Mouse (Mus musculus) WW6 (cell line): ENCODE data around the gene Kcnj10.

Source experiments
- DNase-seq: peaks from one replicate; pipeline ENCODE4 v3.0.0-alpha.2; 2013; ENCODE audit warnings: low read depth, low spot score

Kcnj10 gene

DNA sequence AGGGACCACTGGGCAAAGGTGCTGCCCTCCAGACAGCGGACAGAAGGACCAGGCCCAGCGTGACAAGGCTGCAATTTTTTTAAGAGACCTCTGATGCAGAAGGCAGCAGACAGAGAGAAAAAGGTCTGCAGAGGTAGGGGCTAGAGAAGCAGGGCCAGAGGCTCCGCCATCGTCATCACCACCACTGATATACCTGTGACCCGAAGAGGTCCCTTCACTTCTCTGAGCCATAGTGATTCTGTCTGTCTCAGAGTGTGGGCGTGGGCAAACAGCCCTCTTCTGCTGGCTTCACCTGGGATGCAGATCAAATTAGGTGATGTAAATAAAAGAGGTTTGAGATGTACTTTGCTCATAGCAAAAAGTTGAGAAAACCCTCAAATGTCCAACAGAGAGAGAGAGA, 11.4 kb upstream of the Kcnj10 start:
- DNase-seq, result no peak

DNA sequence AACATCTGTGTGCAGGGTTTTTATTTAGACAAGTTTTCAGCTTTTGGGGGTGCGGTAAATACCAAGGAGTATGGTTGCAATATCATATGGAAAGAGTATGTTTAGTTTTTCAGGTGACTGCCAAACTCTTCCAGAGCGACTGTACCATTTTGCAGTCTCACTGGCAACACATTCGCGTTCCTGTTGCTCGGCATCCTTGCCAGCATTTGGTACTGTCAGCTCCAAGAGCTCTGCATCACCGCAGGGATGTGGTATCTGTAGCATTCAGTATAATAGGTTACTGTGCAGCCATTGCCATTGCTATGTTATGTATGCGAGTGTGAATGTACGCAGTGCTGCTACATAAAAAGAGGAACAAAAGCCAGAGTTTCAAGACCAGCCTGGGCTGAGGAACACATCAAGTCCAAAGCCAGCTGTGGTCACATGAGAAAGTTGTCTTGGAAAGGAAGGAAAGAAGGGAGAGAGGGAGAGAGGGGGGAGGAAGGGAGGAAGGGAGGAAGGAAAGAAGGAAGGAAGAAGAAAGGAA, 9.5 kb upstream of the Kcnj10 start:
- no peak for DNase-seq

DNA sequence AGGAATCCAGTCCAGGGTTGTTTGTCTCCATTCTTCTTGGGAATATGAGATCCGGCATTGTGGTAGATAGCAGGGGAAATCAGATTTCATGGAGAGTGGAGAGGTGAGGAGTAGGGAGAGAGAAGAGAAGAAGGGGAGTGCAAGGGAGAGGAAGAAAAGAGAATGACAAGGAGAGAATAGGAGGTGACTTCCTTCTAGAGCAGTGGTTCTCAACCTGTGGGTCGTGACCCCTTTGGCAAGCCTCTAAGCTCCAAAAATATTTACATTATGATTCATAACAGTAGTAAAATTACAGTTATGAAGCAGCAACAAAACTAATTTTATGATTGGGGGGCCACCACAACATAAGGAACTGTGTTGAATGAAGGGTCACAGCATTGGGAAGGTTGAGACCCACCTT, 8.1 kb upstream of the Kcnj10 start:
- no peak for DNase-seq

DNA sequence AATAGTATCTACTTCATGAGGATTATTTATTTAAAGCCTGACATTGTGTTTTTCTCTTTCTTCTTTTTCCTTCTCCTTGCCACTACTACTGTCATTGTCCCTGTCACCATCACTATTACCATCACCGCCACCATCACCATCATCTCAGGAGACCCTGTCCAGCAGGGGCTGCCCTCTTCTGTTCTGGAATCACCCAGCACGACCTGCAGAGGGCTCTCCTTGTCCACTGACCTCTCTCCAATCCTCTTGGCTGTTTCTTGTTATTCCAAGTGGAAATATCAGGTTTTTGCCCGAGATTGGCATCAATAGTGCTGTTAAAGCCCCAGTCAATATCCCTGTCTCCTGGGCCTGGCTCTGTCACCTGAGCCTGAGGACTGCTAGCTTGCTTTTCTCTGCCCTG, 7.5 kb upstream of the Kcnj10 start:
- no peak for DNase-seq

DNA sequence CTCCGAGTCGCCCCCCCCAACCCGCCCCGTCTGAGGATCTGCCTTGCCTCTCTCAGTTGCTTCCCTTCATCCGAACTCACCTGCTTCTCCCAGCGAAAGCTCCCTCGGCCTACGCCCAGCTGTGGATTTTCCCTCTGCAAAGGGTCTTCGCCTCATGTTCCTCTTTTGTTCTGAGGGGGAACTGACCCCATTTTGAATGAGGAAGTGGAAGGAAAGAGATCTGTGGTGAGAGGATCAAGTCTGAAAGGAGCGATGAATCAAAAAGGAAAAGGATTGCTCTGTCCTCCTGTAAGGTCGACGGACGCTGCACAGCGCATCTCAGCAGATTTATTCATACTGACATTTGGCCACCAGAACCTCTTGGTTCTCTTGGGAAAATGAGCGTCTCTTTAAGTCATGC, 5.2 kb upstream of the Kcnj10 start:
- DNase-seq, result no peak

DNA sequence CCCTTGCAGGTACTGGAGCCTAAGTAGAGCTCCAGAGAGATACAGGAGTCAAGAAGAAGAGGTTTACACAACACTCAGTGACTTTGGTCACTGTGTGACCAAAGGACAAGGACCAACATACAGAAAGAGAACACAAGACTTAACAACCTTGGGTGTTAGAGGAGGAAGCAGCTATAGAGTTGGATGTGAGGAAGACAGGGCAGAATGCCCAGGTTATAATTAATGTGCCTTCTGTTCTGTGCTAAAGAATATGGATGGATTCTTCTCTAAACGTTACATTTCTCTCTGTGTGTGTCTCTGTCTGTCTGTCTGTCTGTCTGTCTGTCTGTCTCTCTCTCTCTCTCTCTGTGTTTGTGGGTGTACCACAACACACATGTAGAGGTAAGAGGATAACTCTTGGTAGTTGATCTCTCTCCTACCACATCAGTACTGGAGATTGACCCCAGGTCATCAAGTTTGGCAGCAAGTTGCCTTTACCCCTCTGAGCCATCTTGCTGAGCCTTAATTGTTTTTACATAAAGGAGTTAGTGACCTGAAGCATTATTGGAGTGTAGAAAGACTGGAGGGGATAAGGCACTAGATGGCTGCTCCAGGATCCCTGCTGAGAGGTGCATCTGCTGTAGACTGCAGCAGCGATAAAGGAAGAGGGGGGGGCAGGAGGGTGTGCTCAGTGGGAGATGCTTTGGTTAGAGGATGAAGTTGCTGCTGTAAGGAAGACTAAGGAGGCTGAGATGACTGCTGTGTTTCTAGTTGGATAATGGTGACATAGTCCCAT, 3.4 kb upstream of the Kcnj10 start:
- no peak for DNase-seq

DNA sequence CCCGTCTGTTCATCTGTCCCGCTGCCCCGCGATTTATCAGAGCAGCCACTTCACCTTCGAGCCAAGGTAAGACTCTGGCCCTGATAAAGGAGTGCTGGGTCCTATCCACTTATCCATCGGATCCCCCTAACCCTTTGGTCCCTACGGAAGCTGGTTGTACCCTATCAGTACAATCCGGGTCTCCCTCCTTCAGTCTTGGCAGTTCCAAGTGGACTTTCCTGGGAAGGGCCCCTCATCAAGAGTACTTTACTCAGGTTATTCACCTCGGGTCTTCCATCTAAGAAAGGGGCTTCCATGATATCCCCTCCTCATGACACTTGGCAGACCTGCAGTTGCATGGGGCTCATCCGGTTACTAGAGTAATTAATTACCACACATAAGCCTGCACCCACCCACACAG, 376 bp downstream of the Kcnj10 start:
- no peak for DNase-seq

DNA sequence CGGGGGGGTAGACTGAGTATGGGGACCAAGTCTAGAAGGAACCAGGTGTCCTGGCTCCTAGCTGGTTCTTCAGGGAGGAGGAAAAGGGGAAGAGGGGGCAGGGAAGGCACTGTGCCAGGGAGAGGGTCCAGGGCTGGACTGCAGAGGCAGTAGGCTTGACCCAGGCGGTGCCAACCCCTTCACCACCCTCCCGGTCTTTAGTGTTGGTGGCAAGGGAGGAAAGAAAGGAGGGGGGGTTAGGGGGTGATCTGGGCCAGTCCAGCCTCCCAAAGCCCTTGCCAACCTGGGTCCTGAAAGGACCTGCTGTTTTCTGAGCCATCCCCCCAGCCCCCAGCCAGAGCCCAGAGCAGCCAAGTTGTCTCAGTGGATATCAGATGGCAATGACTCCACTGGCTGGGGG, 1.7 kb downstream of the Kcnj10 start:
- no peak for DNase-seq

DNA sequence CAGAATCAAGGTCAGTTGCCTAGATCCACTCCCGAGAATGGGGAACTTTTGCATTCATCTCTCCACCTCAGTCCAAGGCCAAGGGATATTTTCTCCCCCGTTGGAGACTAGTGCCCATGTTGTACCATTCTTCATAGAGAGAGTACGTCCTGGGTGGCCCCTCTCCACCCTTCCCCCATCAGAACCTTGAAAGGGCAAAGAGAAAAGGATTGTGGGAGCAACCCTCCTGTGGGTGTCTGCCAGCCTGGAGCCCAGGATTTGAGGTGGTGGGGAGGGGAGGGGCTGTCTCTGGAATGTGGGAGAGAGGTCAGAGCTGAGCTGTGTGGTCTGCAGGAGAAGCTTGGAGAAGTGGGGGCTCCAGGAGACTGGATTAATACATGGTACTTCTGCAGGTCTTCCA, 2.9 kb downstream of the Kcnj10 start:
- no peak for DNase-seq

DNA sequence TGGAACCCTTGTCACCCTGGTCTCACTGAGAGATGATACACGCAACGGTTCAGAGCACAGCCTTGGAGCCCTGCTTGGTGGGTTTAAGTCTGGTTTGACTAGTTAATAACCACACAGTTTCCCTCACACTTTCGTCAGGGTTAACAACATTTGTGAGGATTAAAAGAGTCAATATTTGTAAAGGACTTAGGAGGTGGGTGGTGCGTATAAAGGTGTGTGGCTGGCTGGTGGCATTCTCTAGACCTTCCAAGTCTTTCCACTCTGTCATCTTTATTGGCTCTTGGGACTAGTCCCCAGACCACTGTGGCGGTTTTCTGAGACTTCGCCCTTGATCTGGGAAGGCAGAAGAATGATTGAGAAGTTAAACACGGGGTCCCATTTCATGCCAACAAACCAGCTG, 3.8 kb downstream of the Kcnj10 start:
- DNase-seq, result no peak

DNA sequence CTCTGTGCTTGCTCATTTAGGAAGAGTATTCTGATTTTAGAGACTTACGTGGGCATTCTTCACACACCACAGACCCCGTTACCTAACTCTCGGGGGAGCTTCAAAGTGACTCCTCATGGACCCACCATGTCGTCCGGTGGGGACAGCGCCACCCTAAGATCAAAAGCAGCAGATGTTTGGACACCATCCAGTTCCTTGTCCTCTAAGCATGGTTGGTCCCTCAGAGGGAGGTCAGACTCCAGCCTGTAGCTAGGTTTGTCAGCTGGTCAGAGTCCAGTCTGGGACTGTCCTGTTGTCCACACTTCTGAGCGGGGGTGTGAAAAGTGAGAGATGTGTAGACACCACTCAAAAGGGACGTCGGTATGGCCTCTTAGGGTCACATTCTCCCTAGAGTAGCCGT, 5.7 kb downstream of the Kcnj10 start:
- no peak for DNase-seq

DNA sequence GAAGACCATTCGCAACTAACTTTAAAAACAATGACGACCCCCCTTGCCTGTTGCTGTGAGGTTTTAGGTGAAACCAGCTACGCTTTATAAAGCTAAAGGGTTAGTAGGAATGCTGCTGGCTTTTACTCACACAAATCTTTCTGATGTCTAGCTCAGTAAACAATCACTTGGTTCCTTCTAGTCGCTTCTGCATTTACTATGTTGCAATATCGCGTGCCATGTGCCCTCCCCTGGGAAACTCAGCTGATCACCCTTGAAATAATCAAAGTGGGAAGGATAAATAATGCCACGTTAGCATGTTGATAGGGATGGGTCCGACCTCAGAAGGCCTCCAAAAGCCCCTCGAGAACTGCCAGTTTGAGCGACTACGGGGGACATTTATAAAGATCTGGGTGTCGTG, 6.4 kb downstream of the Kcnj10 start:
- no peak for DNase-seq

DNA sequence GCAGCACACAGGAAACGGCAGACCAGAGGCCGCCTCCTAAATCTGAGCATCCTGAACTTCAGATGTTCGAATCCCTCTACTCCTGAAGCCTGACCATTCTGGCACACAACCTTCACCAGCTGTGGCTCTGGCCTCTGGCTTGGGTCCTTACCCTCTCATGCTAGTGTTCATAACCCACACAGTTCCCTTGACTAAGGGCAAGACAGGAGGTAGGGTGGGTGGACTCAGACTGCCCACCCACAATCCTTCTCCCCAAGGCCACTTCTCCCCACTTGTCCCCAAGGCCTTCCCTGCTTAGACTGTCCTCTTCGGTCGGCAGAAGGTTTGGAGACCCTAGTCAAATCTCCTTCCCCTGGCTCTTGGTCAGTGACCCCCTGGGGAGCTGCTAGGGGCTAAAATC, 8.5 kb downstream of the Kcnj10 start:
- no peak for DNase-seq

DNA sequence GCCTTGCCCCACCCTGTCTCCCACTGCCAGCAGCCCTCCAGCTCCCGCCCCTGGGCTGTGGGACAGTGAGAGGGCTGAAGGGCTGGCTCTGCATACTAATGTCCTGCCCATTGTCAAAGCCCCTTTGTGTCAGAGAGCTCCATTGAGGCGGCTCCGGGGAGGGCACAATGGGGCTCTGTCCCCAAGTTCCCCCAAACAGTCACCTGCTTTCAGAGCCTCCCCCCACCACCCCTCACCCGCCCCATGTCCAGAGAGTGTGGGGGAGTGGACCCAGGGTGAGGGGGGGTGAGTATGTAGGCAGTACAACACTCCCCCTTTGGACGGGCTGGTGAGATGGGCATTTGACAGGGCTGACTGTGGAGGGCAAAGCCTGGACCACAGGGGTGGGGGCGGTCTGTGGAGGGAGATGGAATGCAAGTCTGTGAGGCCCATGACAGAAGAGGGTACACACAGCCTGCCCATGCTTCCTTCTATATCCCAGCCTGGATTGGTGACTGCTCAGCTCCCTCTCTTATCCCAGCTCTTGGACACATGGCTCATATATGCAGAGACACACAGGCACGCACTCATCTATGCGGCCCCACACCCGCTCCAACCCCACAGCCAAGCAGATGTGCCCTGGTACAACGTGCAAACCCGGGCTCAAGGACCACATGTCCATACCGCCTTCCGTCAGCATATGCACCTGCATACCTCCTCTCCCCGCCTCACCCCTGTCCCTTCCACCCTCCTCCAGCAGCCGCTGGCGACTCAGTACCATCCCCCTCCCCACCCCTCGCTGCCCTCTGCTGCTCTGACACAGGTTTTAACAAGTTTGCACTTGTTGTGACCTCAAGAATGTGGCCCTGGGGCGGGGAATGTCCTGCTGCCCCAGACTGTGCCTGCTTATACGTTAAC, 9.2 kb downstream of the Kcnj10 start:
- no peak for DNase-seq

DNA sequence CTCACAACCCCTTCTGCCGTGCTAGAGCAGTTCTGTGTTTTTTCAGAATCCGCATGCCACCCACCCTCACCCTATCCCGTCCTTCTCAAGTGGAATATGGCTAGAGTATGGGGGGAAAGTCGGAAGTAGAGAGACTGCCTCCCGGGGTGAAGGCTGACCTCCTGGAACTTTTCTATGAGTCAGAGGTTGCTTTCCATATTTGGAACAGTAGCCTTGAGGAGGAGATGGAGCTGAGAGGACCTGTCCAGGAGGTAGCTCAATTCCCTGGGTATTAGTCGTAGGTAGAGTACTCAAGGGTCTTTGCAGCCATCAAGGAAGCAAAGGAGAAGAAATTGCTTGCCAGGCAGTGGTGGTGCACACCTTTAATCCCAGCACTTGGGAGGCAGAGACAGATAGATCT, 11.0 kb downstream of the Kcnj10 start:
- no peak for DNase-seq

DNA sequence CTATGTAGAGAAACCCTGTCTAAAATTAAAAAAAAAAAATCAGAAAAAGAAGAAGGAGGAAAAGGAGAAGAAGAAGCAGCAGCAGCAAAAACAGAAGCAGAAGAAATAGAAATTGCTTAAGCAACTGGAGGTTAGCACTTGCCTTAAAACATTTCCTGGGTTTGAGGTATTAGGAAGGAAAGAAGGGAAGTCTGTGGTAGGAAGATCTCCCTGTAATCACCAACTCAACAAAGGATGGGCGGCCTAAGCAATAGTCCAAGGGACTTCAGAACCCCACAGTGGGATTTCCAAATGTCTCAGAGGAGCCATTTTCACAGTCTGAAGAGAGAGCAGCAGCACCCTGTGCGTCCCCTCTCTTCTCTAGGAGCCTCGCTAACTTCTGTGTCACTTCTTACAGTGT, 11.4 kb downstream of the Kcnj10 start:
- DNase-seq, result no peak

DNA sequence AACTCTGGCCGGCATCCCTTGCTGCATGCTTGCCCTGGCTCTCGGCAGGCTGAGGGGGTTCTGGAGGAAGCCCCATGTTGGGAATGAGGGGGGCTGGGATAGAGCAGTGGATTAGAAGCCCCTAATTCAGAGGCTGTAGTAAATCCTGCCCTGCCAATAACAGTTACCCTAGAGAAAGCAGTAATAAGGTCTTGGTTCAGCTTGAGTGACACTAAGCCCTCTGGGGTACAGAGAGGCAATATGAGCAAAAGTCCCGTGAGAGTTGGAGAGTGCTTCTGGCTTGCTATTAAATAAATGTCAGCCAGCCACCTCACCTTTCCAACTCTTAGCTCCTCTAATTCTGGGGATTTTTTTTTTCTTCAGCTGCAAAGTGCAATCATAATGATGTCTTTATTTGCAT, 14.3 kb downstream of the Kcnj10 start:
- no peak for DNase-seq

DNA sequence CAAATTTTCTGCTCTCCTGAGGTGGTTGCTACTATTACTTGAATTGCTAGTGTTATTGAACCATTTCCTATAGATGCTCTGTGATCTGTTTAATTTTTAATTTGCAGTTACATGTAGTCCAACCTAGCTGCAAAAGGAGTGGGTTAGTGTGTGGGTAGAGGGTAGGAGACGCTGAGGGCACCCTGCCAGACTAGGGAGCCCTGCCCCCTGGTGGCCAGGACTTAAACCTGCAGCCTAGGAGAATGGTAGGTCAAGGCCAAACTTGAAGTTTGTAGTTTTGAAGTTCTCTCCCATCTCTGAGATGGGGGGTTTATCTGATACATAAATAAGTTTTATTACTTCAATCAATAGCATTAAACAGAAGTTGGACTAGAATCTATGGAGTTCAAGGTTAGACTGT, 16.5 kb downstream of the Kcnj10 start:
- no peak for DNase-seq

DNA sequence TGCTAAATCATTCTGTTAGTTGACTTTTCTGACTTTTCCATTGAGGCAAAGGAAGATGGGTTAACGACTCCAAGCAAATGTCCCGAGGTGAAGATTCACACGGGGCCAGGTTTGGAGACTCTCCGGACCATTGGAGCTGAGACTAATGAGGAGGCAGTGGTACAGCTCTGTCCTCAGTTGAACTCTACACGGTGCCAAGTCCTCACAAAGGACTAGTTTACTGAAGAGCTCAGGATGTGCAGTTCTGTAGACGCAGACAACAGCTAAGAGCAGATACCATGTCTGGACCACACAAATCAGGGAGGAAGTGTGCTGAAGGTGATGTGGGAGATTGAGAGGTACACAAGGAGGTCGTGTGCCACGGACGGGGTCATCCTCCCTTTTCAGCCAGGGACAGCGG, 17.3 kb downstream of the Kcnj10 start:
- DNase-seq, result no peak

DNA sequence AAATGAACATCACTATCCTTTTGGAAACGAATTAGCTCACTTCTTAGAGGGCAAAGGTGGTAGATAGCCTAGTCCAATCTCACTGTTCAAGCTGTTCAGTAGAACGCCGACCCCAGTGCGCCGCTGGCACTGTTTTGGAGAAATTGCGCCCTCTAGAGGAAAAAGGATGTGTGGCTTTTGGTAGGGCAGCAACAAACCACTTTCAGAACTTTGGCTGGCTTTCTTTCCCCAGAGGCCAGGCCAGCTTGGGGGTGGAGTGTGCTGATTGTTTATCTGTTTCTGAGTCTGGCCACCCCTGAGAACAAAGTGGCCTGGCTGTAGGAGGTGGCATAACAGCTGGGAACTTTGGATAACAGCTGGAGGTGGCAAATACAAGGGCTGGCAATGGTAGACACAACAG, 23.7 kb downstream of the Kcnj10 start:
- peak; percentile 56 for DNase-seq

DNA sequence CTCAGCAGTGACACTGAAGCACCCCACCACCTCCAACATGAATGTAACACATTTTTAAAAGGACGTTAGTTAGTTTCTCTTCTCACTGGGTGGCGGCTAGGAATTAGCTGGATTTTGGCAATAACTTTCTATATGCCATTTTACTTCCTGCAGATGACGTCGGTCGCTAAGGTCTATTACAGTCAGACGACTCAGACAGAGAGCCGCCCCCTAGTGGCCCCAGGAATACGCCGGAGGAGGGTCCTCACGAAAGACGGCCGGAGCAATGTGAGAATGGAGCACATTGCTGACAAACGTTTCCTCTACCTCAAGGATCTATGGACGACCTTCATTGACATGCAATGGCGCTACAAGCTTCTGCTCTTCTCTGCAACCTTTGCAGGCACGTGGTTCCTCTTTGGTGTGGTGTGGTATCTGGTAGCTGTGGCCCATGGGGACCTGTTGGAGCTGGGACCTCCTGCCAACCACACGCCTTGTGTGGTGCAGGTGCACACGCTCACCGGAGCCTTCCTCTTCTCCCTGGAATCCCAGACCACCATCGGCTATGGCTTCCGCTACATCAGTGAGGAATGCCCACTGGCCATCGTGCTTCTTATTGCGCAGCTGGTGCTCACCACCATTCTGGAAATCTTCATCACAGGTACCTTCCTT, 27.9 kb downstream of the Kcnj10 start:
- DNase-seq, result peak; percentile 59

DNA sequence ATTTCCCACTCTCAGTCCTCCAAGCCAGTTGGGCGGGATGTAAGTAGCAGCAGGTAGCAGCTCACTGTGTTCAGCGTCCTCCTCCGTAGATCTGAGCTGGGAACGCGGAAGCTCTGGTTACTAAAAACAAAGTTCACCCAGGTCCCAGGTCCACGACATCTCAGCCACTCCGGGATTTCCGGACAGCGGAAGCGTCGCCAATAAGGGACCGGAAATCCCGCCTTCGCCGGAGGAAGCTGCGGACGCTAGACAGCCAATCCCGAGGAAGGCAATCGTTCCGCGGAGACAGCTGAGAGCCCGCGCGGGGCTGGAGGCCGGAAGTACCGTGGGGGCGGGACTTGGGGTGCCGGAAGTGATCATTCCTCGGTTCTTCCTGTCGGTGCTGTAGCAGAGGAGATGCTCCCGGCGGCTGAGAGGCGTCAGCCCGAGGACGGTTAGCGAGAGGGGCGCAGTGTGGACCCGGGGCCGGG, 35.2 kb downstream of the Kcnj10 start, which contains the start of gene Pigm:
TSS of gene Pigm (plus strand) at position 349 of the 470 bp plus-strand sequence.
- DNase-seq, result peak; percentile 94
